Mouse (Mus musculus) layer of hippocampus, postnatal 14 days (tissue): ENCODE data around the gene Rsrp1. TPM values are rescaled to one million over a fixed set of nuclear protein-coding genes. Genes with fewer than 3 reads are reported as not detected.
A peak's percentile ranks its signal among the peaks of the same experiment; 100 is the strongest.
"Not testable (repeated sequence)": the region's sequence is repeated elsewhere in the genome, so short reads cannot be mapped to it uniquely, and the experiment has no call there.

ENCODE experiments used
- DNase-seq, 2 experiments: peaks; one replicate each; pipeline ENCODE4 v3.0.0; 2021 to 2022; ENCODE audit warnings: low spot score in 2 of 2, mixed read lengths in 1 of 2
- long read RNA-seq, 2 experiments: library from polyadenylated mRNA; stranded (forward); transcript quantifications; one replicate each; pipeline ENCODE4 v2.0.0; 2021
- total RNA-seq, 2 experiments: library from RNA; stranded (reverse); gene quantifications; 2 replicates each; pipeline ENCODE4 v1.2.3; 2021

Gene Rsrp1
- 100 to 1,000 TPM; 241 to 268 TPM for total RNA-seq
- long read RNA-seq, experiment 1, transcript Rsrp1-201 (5 exons, 1,749 nt): minor isoform, 30 of 321 reads
- long read RNA-seq, experiment 1, transcript Rsrp1-204 (4 exons, 3,051 nt): major isoform, 243 of 321 reads
- long read RNA-seq, experiment 1, partial matches to known transcripts: 18 of 321 reads
- long read RNA-seq, experiment 1, other reads (novel, unspliced or antisense): 26 of 321 reads
- long read RNA-seq, experiment 2, transcript Rsrp1-204 (4 exons, 3,051 nt): major isoform, 251 of 395 reads
- long read RNA-seq, experiment 2, transcript Rsrp1-201 (5 exons, 1,749 nt): minor isoform, 91 of 395 reads
- long read RNA-seq, experiment 2, partial matches to known transcripts: 10 of 395 reads
- long read RNA-seq, experiment 2, other reads (novel, unspliced or antisense): 43 of 395 reads

DNA sequence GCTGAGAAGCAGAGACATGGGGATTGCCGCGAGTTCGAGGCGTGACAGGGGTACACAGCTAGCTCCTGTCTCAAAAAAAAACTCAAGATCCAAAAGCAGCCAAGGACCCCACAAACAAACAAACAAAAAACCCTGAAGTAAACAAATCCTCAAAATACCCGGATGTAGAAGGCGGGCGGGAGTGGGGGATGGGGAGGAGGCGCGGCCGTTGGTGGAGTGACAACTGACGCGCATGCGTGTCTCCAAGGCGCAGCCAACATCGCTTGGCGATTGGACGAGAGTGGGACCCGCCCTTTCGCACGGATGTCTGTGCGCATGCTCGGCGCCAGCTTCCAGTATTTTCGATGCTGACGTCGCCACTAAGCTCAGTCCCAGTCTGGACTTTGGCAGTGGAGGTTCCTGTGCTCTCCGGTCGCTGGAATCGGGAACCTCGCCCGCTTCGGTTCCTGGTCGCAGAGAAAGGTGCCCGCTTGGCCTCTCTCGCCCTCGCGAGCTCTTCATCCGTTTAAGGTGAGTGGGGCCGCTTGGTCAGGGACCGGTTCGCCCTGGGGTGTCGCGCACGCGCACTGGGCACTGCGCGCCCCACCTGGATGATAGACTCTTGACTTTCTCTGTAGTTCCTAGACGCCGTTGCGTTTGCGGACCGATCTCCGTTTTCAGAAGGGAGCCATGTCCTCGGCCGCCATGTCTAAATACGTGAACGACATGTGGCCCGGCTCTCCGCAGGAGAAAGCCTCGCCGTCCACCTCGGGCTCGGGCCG, at the start of gene Rsrp1:
Rsrp1 (plus strand) TSS at position 335 of the 761 bp plus-strand sequence.
- peak; percentile 98 to 99 for DNase-seq

GRCm38 (mm10) chr4:134876171-134876570, 47.2 kb upstream of the Rsrp1 start:
- DNase-seq: no peak

DNA sequence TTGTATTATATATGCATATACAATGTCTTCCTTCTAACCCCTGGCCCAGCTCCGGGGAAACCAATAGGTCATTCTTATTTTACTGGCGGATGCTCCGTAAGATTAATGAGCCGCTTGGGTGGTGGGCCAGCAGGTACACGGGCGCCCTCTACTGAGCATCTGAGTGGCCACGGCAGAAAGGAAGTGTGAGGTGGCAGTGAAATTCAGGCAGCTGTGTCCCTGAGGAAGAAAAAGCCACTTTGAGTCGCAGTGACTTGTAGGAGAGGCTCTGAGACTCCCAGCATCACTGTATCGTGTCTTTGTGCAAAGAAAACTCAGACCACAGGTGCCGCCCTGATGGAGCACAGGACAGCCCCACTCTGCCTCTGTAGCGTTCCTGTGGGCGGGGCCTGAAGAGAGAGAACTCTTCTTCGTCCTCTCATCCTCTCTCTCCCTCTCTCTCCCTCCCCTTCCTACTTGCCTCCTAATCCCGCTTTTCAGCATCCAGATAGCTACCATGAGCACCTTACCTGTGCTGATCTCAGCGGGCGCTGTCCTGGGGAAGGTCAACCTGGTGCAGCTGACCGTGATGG, 43.9 kb upstream of the Rsrp1 start:
- DNase-seq: peak; percentile 64 to 65

GRCm38 (mm10) chr4:134880041-134880440, 43.4 kb upstream of the Rsrp1 start:
- DNase-seq: peak in 1 of 2 experiments; percentile 13

DNA sequence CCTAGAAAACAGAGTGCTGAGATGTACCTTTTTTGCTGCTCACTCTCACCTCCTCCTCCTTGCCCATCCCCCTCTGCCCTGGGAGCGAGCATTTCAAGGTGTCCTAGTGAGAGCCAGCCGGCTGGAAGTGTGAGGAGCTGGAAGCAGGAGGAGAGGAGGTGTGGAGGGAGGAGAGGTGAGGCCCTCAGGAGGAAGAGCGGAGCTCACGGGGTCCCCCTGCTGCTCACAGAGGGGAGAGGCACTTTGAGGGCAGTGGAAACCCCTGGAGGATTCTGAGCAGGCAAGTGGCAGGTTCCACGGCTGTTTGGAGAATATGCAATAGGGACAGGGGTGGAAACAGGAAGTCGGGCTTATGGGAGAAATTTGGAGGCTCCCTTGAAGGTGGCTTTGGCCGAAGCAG, 40.1 kb upstream of the Rsrp1 start:
- no peak for DNase-seq

- DNase-seq: no peak
Observed at GRCm38 (mm10) chr4:134883808-134884207, 39.6 kb upstream of the Rsrp1 start.

GRCm38 (mm10) chr4:134884364-134884763, 39.0 kb upstream of the Rsrp1 start:
- DNase-seq: no peak

DNA sequence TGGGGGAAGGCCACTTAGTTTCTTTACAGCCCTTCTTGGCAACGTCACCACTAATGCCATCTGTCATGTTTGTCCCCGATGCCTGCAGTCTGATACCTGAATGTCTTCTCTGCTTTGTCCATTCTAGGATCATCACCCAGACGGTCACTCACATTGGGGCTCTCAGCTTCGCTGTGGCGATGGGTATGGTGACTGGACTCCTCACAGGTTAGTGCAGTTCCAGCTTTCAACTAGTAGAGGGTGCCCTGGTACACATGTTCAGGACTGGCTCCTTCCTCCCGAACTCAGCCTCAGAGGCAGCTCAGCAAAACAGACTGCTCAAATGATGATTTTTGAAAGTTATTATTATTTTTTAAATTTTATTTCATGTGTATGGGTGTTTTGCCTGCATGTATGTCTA, 31.3 kb upstream of the Rsrp1 start:
- peak; percentile 51 to 69 for DNase-seq

- DNase-seq: no peak
Observed at GRCm38 (mm10) chr4:134897256-134897655, 26.1 kb upstream of the Rsrp1 start.

- no peak for DNase-seq
Observed at GRCm38 (mm10) chr4:134901126-134901525, 22.3 kb upstream of the Rsrp1 start.

DNA sequence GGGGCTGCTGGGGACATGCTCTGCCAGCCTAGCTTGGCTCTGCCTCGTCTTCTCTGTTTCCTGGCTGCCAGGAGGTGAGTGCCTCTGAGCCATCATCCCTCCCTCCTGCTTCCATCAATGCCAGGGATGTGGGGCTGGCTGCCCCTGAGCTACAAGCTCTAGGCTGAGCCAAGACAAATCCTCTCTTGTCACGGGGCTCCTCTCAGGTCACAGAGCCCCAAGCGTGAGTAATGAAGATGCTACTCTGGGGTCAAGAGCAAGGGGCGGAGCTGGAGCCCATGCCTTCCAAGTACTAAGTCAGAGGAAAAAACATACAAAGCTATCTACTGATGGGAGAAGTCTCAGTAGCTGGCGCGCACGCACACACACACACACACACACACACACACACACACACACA, 20.3 kb upstream of the Rsrp1 start:
- no peak for DNase-seq

DNA sequence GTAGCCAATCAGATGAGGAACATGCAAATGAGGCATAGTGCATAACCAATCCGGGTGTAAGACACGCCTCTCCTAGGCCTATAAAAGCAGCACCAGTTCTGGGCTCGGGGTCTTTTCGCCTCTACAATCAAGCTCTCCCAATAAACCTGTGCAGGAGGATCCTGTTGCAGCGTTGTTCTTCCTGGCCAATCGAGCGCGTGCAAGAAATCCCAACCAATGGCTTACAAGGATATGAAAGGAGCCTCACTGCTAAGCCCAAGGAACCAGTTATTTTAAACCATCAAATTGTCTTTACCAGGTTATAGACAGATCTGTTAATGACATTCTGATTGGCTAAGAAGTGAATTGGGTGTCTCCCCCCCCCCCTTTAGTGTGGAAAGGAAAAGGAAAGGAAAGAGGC, 12.0 kb upstream of the Rsrp1 start:
- DNase-seq: not testable (repeated sequence)

DNA sequence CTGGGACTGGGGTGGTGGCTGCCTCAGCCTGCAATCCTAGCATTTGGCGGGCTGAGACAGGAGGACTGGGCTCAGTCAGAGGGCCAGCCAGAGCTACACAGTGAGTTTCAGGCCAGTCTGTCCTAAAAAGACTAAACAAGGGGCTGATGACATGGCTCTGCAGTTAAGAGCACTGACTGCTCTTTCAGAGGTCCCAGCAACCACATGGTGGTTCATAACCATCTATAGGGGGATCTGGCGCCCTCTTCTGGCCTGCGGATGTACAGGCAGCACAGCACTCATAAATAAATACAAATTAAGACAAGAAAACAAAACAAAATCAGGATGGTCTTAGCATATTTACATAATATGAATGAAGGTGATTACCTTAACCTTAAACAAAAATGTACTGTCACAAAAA, 10.0 kb upstream of the Rsrp1 start:
- DNase-seq: no peak

GRCm38 (mm10) chr4:134914122-134914863, 9.1 kb upstream of the Rsrp1 start:
- DNase-seq: no peak

DNA sequence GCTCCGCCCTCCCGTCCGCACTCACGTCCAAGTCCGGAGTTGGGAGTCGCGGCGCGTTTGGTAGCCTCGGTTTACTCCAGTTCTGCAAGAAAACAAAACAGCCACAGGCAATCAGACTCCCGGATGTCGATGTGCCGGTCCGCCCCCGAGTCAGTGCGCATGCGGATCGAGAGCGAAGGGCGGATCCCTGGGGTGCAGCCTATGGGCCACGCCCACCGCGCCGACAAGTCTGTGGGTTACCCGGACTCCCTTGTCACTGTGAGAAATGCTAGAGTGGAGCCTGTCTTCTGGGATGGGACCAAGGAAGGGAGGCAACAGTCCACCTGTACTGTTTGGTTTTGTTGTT, 8.6 kb upstream of the Rsrp1 start, which contains the start of gene Tmem50a:
Tmem50a (minus strand) TSS at position 161 of the 346 bp plus-strand sequence.
- peak; percentile 84 to 93 for DNase-seq

GRCm38 (mm10) chr4:134915223-134916050, 8.0 kb upstream of the Rsrp1 start:
- DNase-seq: no peak

GRCm38 (mm10) chr4:134917194-134917593, 6.2 kb upstream of the Rsrp1 start:
- no peak for DNase-seq

DNA sequence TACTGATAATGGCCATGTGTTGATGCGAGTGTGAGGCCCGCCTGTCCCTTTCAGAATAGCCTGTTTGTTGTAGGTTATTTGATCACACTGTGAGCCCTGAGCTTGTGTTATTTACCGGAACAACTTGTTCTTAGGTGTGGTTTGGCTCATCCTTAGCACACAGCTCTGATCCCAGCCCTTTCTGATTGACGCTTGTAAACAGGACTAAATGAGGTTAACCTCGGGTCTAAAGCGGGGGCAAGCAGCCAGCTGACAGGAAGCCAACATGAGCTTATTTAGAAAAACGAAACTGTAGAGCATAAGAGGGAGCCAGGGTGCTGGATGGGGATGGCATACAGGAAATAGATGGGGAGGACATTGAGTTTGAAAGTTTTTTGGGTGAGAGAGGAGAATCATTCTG, 5.0 kb upstream of the Rsrp1 start:
- DNase-seq: peak in 1 of 2 experiments; percentile 43

DNA sequence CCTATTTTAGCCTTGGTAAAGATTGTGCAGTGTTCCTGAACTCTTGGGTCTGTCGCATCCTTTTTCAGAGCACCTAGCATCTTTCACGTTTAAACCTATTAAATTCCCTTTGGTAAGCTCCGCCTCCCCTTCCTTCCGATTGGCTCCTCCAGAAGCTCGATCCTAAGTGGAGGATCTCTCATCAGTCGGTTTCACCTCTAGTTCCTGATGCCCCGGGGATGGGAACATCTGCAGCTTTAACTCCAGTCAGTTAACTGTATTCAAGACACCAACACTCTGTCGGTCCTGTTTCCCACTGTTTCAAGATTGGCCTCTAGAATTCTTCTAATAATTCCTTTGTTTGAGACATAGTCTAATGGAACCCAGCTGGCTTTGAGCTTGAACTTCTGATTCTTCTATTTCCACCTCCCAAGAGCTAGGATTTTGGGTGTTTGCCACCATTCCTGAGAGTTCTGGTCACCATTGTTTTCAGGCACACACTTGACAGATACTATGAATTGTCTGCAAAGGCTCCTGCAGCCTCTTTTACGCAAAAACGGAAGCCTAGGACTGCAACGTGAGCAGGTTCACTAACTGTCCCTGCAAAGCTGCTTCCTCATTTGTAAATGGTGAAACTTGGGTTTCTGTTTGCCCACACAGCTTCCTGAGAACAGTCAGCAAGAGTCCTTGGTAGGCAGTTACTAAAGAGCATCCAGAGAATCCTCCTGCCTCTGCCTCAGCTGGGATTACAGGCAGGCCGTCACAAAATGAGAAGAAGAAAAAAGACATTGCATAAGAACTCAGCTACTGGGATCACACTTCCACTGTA, 3.5 kb upstream of the Rsrp1 start:
- DNase-seq: no peak

DNA sequence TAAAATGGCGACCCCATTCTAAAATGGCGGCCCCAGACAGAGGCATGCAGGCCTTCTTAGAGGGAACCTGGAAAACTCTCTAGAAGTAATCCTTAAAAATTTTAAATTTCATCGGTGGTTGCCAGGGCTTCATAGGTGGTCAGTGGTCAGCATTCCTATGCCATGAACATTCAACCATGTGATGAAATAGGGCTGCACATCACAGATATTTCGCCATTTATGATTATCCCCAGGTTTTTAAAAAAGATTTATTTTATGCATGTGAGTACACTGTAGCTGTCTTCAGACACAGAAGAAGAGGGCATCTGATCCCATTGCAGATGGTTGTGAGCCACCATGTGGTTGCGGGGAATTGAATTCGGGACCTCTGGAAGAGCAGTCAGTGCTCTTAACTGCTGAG, 2.8 kb upstream of the Rsrp1 start:
- DNase-seq: no peak
